13 mouse cellular contexts compared by ENCODE assay signal in the genomic region with DNA sequence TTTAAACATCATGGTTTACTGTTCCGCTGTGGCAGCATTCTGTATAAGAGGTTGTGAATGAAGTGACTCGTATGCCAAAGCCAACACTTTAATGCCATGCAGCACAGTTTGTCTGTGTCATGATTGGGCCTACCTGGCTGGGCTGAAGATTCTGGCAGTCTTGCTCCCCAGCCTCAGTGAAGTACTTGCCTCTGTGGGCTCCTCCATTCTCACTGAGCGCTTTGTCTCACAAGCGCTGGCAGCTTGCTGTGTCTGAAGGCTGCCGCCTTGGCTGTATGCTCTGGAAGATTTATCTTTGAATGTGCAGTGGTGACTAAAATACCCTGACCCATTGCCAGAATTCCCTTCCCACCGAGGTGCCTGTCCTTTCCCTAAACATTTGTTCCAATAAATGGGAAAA.
A peak's percentile ranks its signal among the peaks of the same experiment; 100 is the strongest.
DNase-seq lines count a peak whose midpoint lies in the region; ATAC-seq and TF ChIP-seq lines count a peak whose summit lies in the region.
"Had no signal": no experiment of that assay in that cellular context is flagged by ENCODE, and none has a peak within 500 bp of the region (broad histone marks: within the 10 kb centered on the region; RNA-seq: fewer than 3 reads in every experiment).

No protein-coding gene starts in this region.

- no peak for TF ChIP-seq CTCF in forebrain, postnatal 0 days (IDR thresholded peaks at IDR 0.05; ENCODE audit: low read depth)

- no peak overlapping the region for H3K4me2 ChIP-seq in forebrain, postnatal 0 days (ENCODE audit: low read depth)
- H3K4me2 ChIP-seq in forebrain, embryonic 13.5 days = no peak overlapping the region
- no peak overlapping the region for H3K4me2 ChIP-seq in neural tube, embryonic 11.5 days (ENCODE audit: low read depth)
- H3K4me2 ChIP-seq in heart, embryonic 13.5 days = no peak overlapping the region
- H3K4me2 ChIP-seq: hindbrain, embryonic 15.5 days; lung, embryonic 15.5 days had no signal

- no peak overlapping the region for H3K4me3 ChIP-seq in forebrain, postnatal 0 days (ENCODE audit: low read depth, low read length)
- no peak overlapping the region for H3K4me3 ChIP-seq in forebrain, embryonic 13.5 days
- no peak overlapping the region for H3K4me3 ChIP-seq in neural tube, embryonic 11.5 days (ENCODE audit: low read depth, low read length)
- no peak overlapping the region for H3K4me3 ChIP-seq in heart, embryonic 13.5 days
- H3K4me3 ChIP-seq: hindbrain, embryonic 15.5 days; lung, embryonic 15.5 days had no signal

- H3K9ac ChIP-seq in forebrain, postnatal 0 days = no peak overlapping the region
- no peak overlapping the region for H3K9ac ChIP-seq in forebrain, embryonic 13.5 days
- H3K9ac ChIP-seq in neural tube, embryonic 11.5 days (ENCODE audit: low read length) = no peak overlapping the region
- no peak overlapping the region for H3K9ac ChIP-seq in heart, embryonic 13.5 days
- H3K9ac ChIP-seq: hindbrain, embryonic 15.5 days; lung, embryonic 15.5 days had no signal

- no peaks in the 10 kb centered on the region for H3K9me3 ChIP-seq in forebrain, postnatal 0 days (ENCODE audit: low read length)
- H3K9me3 ChIP-seq in forebrain, embryonic 13.5 days (replicated peaks) = no peaks in the 10 kb centered on the region
- no peaks in the 10 kb centered on the region for H3K9me3 ChIP-seq in neural tube, embryonic 11.5 days (ENCODE audit: control insufficient read depth, low read length)
- H3K9me3 ChIP-seq in heart, embryonic 13.5 days = no peaks in the 10 kb centered on the region
- H3K9me3 ChIP-seq: hindbrain, embryonic 15.5 days; lung, embryonic 15.5 days had no signal

- H3K27me3 ChIP-seq in forebrain, postnatal 0 days (ENCODE audit: insufficient read depth, low read length) = no peaks in the 10 kb centered on the region
- H3K27me3 ChIP-seq in forebrain, embryonic 13.5 days = no peaks in the 10 kb centered on the region
- no peaks in the 10 kb centered on the region for H3K27me3 ChIP-seq in neural tube, embryonic 11.5 days (ENCODE audit: control insufficient read depth, insufficient read depth, low read length)
- no peaks in the 10 kb centered on the region for H3K27me3 ChIP-seq in heart, embryonic 13.5 days (replicated peaks)
- H3K27me3 ChIP-seq: hindbrain, embryonic 15.5 days; lung, embryonic 15.5 days had no signal

- 49% methylated on average over 6 of the region's 6 CpGs for WGBS in forebrain, postnatal 0 days
- WGBS in forebrain, embryonic 13.5 days = 76% methylated on average over 6 of the region's 6 CpGs
- 65% methylated on average over 6 of the region's 6 CpGs for WGBS in neural tube, embryonic 11.5 days
- 49% methylated on average over 6 of the region's 6 CpGs for WGBS in heart, embryonic 13.5 days

- no peak for ATAC-seq in forebrain, postnatal 0 days
- no peak for ATAC-seq in forebrain, embryonic 13.5 days
- ATAC-seq in neural tube, embryonic 11.5 days (ENCODE audit: insufficient read depth, low FRiP score, low TSS enrichment) = no peak
- ATAC-seq in heart, embryonic 13.5 days (ENCODE audit: extremely low read depth, insufficient number of reproducible peaks, low FRiP score, low TSS enrichment) = no peak

- H3K27ac ChIP-seq in forebrain, postnatal 0 days (ENCODE audit: low read depth, low read length) = no peak overlapping the region
- no peak overlapping the region for H3K27ac ChIP-seq in forebrain, embryonic 13.5 days
- no peak overlapping the region for H3K27ac ChIP-seq in neural tube, embryonic 11.5 days (ENCODE audit: low read depth, low read length)
- 0 out of 2 replicates have a peak overlapping the region, but pooled peaks have one; percentile 6 for H3K27ac ChIP-seq in heart, embryonic 13.5 days (replicated peaks)
- H3K27ac ChIP-seq: hindbrain, embryonic 15.5 days; lung, embryonic 15.5 days had no signal

- DNase-seq in forebrain, postnatal 0 days = peak; percentile 38
- peak; percentile 19 for DNase-seq in neural tube, embryonic 11.5 days (ENCODE audit: low spot score)
- no peak for DNase-seq in neural tube, embryonic 10.5 days (ENCODE audit: extremely low spot score, low spot score)
- DNase-seq in right cerebral cortex, postnatal 25 days = no peak
- no peak for DNase-seq in T-cell, adult 2 months (ENCODE audit: low spot score)
- no peak for DNase-seq in frontal cortex, postnatal 14 days (ENCODE audit: low spot score in 2 of 2)
- DNase-seq: gastrocnemius, postnatal 10 days; kidney, postnatal 14 days; layer of hippocampus, postnatal 36 days had no signal

- no peaks in the 10 kb centered on the region for H3K36me3 ChIP-seq in forebrain, postnatal 0 days (ENCODE audit: insufficient read depth)
- no peaks in the 10 kb centered on the region for H3K36me3 ChIP-seq in forebrain, embryonic 13.5 days (ENCODE audit: poor library complexity, severe bottlenecking)
- no peaks in the 10 kb centered on the region for H3K36me3 ChIP-seq in neural tube, embryonic 11.5 days (ENCODE audit: control insufficient read depth, insufficient read depth, low read length)
- no peaks in the 10 kb centered on the region for H3K36me3 ChIP-seq in heart, embryonic 13.5 days
- H3K36me3 ChIP-seq: hindbrain, embryonic 15.5 days; lung, embryonic 15.5 days had no signal

- H3K4me1 ChIP-seq in forebrain, postnatal 0 days (ENCODE audit: insufficient read depth) = no peaks in the 10 kb centered on the region
- peaks cover 6% of the 10 kb centered on the region for H3K4me1 ChIP-seq in forebrain, embryonic 13.5 days
- H3K4me1 ChIP-seq in neural tube, embryonic 11.5 days (ENCODE audit: control insufficient read depth, insufficient read depth, low read length) = peaks cover 5% of the 10 kb centered on the region; the same call in 1 of the 2 replicates
- peaks cover 29% of the 10 kb centered on the region for H3K4me1 ChIP-seq in heart, embryonic 13.5 days

Comparison
In these comparisons a context has a peak if more than half of its experiments do, and no peak if none do; other contexts are left out.
1. DNase-seq: peak in forebrain, postnatal 0 days (single experiment) and neural tube, embryonic 11.5 days (single experiment); none in neural tube, embryonic 10.5 days (single experiment), right cerebral cortex, postnatal 25 days (single experiment), T-cell, adult 2 months (single experiment) and frontal cortex, postnatal 14 days (0 of 2).